Comparison of ENCODE assay signal across 24 mouse cellular contexts in genomic region chr5:72839655-72840054, GRCm38 (mm10). TPM values are rescaled to one million over a fixed set of nuclear protein-coding genes. Genes with fewer than 3 reads are reported as not detected.
DNase-seq lines count a peak whose midpoint lies in the region; ATAC-seq and TF ChIP-seq lines count a peak whose summit lies in the region.
"Had no signal": no experiment of that assay in that cellular context is flagged by ENCODE, and none has a peak within 500 bp of the region (broad histone marks: within the 10 kb centered on the region; RNA-seq: fewer than 3 reads in every experiment).

No protein-coding gene starts in this region.

- no peaks in the 10 kb centered on the region for H3K36me3 ChIP-seq in midbrain, embryonic 11.5 days (ENCODE audit: control insufficient read depth, insufficient read depth, low read length)
- no peaks in the 10 kb centered on the region for H3K36me3 ChIP-seq in midbrain, embryonic 10.5 days
- H3K36me3 ChIP-seq in intestine, embryonic 16.5 days (ENCODE audit: control insufficient read depth, insufficient read depth, low read length), result no peaks in the 10 kb centered on the region
- no peaks in the 10 kb centered on the region for H3K36me3 ChIP-seq in stomach, postnatal 0 days (ENCODE audit: control insufficient read depth, insufficient read depth, low read length)
- H3K36me3 ChIP-seq: embryonic facial prominence, embryonic 10.5 days; embryonic facial prominence, embryonic 13.5 days; forebrain, embryonic 12.5 days; forebrain, embryonic 15.5 days; hindbrain, embryonic 10.5 days; hindbrain, embryonic 13.5 days had no signal

- no peak for TF ChIP-seq EP300 in stomach, postnatal 0 days (optimal IDR thresholded peaks at IDR 0.05)

- ATAC-seq in midbrain, embryonic 11.5 days (ENCODE audit: low FRiP score), result no peak
- peak; percentile 49 for ATAC-seq in granulocyte monocyte progenitor cell, adult 5-6 weeks (replicated peaks; ENCODE audit: poor library complexity, severe bottlenecking)
- ATAC-seq in intestine, embryonic 16.5 days, result peak; percentile 57; the same call in 1 of the 2 replicates
- peak; percentile 83 for ATAC-seq in stomach, postnatal 0 days (ENCODE audit: low FRiP score, low TSS enrichment)
- ATAC-seq in activated CD4-positive, CD25-positive, alpha-beta regulatory T cell, adult 4 months, result no peak
- ATAC-seq: forebrain, embryonic 15.5 days had no signal

- no peak overlapping the region for H3K9ac ChIP-seq in midbrain, embryonic 11.5 days (ENCODE audit: low read length)
- no peak overlapping the region for H3K9ac ChIP-seq in intestine, embryonic 16.5 days (ENCODE audit: low read depth, low read length)
- no peak overlapping the region for H3K9ac ChIP-seq in stomach, postnatal 0 days (ENCODE audit: low read length)
- H3K9ac ChIP-seq: embryonic facial prominence, embryonic 13.5 days; forebrain, embryonic 12.5 days; forebrain, embryonic 15.5 days; hindbrain, embryonic 13.5 days had no signal

- no peak overlapping the region for H3K4me3 ChIP-seq in midbrain, embryonic 11.5 days (ENCODE audit: low read depth, low read length)
- H3K4me3 ChIP-seq in midbrain, embryonic 10.5 days, result no peak overlapping the region
- no peak overlapping the region for H3K4me3 ChIP-seq in intestine, embryonic 16.5 days (ENCODE audit: low read length)
- H3K4me3 ChIP-seq in stomach, postnatal 0 days (ENCODE audit: low read depth, low read length), result no peak overlapping the region
- H3K4me3 ChIP-seq: embryonic facial prominence, embryonic 10.5 days; embryonic facial prominence, embryonic 13.5 days; erythroblast, embryonic 14.5 days; forebrain, embryonic 12.5 days; forebrain, embryonic 15.5 days; hindbrain, embryonic 10.5 days; hindbrain, embryonic 13.5 days had no signal

- H3K27me3 ChIP-seq in midbrain, embryonic 11.5 days (ENCODE audit: control insufficient read depth, insufficient read depth, low read length), result no peaks in the 10 kb centered on the region
- no peaks in the 10 kb centered on the region for H3K27me3 ChIP-seq in midbrain, embryonic 10.5 days (ENCODE audit: low read depth, poor library complexity, severe bottlenecking)
- no peaks in the 10 kb centered on the region for H3K27me3 ChIP-seq in intestine, embryonic 16.5 days (replicated peaks; ENCODE audit: control insufficient read depth, insufficient read depth, low read length)
- H3K27me3 ChIP-seq in stomach, postnatal 0 days (ENCODE audit: control insufficient read depth, insufficient read depth, low read length), result no peaks in the 10 kb centered on the region
- H3K27me3 ChIP-seq: embryonic facial prominence, embryonic 13.5 days; forebrain, embryonic 12.5 days; forebrain, embryonic 15.5 days; hindbrain, embryonic 13.5 days had no signal

- H3K27ac ChIP-seq in midbrain, embryonic 11.5 days (ENCODE audit: low read depth, low read length), result no peak overlapping the region
- no peak overlapping the region for H3K27ac ChIP-seq in midbrain, embryonic 10.5 days (replicated peaks)
- H3K27ac ChIP-seq in intestine, embryonic 16.5 days (ENCODE audit: low read length), result no peak overlapping the region
- no peak overlapping the region for H3K27ac ChIP-seq in stomach, postnatal 0 days (replicated peaks)
- H3K27ac ChIP-seq: embryonic facial prominence, embryonic 10.5 days; embryonic facial prominence, embryonic 13.5 days; forebrain, embryonic 12.5 days; forebrain, embryonic 15.5 days; hindbrain, embryonic 10.5 days; hindbrain, embryonic 13.5 days had no signal

- no peaks in the 10 kb centered on the region for H3K4me1 ChIP-seq in midbrain, embryonic 11.5 days (ENCODE audit: control insufficient read depth, insufficient read depth, low read length)
- H3K4me1 ChIP-seq in midbrain, embryonic 10.5 days, result no peaks in the 10 kb centered on the region
- peaks cover 8% of the 10 kb centered on the region; the same call in 1 of the 2 replicates for H3K4me1 ChIP-seq in intestine, embryonic 16.5 days (ENCODE audit: control insufficient read depth, insufficient read depth, low read length)
- H3K4me1 ChIP-seq in stomach, postnatal 0 days (replicated peaks; ENCODE audit: control insufficient read depth, insufficient read depth), result no peaks in the 10 kb centered on the region
- H3K4me1 ChIP-seq: forebrain, embryonic 15.5 days; hindbrain, embryonic 13.5 days had no signal

- no peak overlapping the region for H3K4me2 ChIP-seq in midbrain, embryonic 11.5 days
- no peak overlapping the region for H3K4me2 ChIP-seq in intestine, embryonic 16.5 days (ENCODE audit: low read depth, low read length)
- no peak overlapping the region for H3K4me2 ChIP-seq in stomach, postnatal 0 days (replicated peaks; ENCODE audit: low read depth)
- H3K4me2 ChIP-seq: embryonic facial prominence, embryonic 13.5 days; forebrain, embryonic 12.5 days; forebrain, embryonic 15.5 days; heart, embryonic 11.5 days; hindbrain, embryonic 13.5 days had no signal

- H3K9me3 ChIP-seq in midbrain, embryonic 11.5 days (ENCODE audit: control insufficient read depth, low read length), result no peaks in the 10 kb centered on the region
- peaks cover 7% of the 10 kb centered on the region for H3K9me3 ChIP-seq in midbrain, embryonic 10.5 days (replicated peaks)
- H3K9me3 ChIP-seq in intestine, embryonic 16.5 days (ENCODE audit: control insufficient read depth, low read length), result no peaks in the 10 kb centered on the region
- H3K9me3 ChIP-seq in stomach, postnatal 0 days (ENCODE audit: control insufficient read depth, low read length), result no peaks in the 10 kb centered on the region
- H3K9me3 ChIP-seq: embryonic facial prominence, embryonic 10.5 days; forebrain, embryonic 15.5 days had no signal

- TF ChIP-seq CTCF in stomach, postnatal 0 days (IDR thresholded peaks at IDR 0.05; ENCODE audit: low read depth), result no peak

- DNase-seq in midbrain, embryonic 11.5 days (ENCODE audit: low spot score, missing footprints), result peak; percentile 39
- DNase-seq in midbrain, embryonic 10.5 days (ENCODE audit: low spot score), result no peak
- no peak for DNase-seq in stomach, postnatal 0 days (ENCODE audit: low spot score)
- DNase-seq in T-cell, adult 2 months (ENCODE audit: low spot score), result no peak
- DNase-seq: adrenal gland, adult 2 months; adrenal gland, postnatal 14 days; cerebellum, adult 11-12 months; cerebellum, adult 8-10 months; cerebellum, postnatal 10 days; cerebellum, postnatal 36 days; embryo, embryonic 11 days; gastrocnemius, postnatal 25 days; heart, postnatal 36 days had no signal

- WGBS in midbrain, embryonic 11.5 days, result 89% methylated on average over 3 of the region's 3 CpGs
- 86% methylated on average over 3 of the region's 3 CpGs for WGBS in midbrain, embryonic 10.5 days
- 70% methylated on average over 3 of the region's 3 CpGs for WGBS in intestine, embryonic 16.5 days
- 69% methylated on average over 3 of the region's 3 CpGs for WGBS in stomach, postnatal 0 days

RNA-seq across cellular contexts. Expression of gene Tec, which starts 28.6 kb away (rescaled TPM):
- 3.3 and 4.5 TPM in 2 replicates for polyA plus RNA-seq in midbrain, embryonic 11.5 days (2014; fragmentation: Nextera tagmentation; extraction: Ambion mirVana)
- polyA plus RNA-seq in midbrain, embryonic 10.5 days (2016; fragmentation: Nextera tagmentation; extraction: Ambion mirVana), result 3.2 and 4.6 TPM in 2 replicates
- 36.0 and 42.9 TPM in 2 replicates for total RNA-seq in granulocyte monocyte progenitor cell, adult 5-6 weeks (2014; fragmentation: Nextera tagmentation)
- total RNA-seq in granulocyte monocyte progenitor cell, adult 5-6 weeks (2017), result 33.9 and 39.8 TPM in 2 replicates
- polyA plus RNA-seq in intestine, embryonic 16.5 days (2015; fragmentation: Nextera tagmentation; extraction: Ambion mirVana), result 14.9 and 15.0 TPM in 2 replicates
- 9.5 and 9.6 TPM in 2 replicates for polyA plus RNA-seq in stomach, postnatal 0 days (2015; fragmentation: Nextera tagmentation; extraction: Ambion mirVana)
- 10 to 100 TPM; 10.1 to 10.6 TPM for polyA plus RNA-seq in activated CD4-positive, CD25-positive, alpha-beta regulatory T cell, adult 4 months (2017; shearing (Covaris generic))
- polyA plus RNA-seq: erythroblast, embryonic 14.5 days had no signal

Comparison
In these comparisons a context has a peak if more than half of its experiments do, and no peak if none do; other contexts are left out.
1. ATAC-seq: peak in granulocyte monocyte progenitor cell, adult 5-6 weeks (single experiment), intestine, embryonic 16.5 days (single experiment) and stomach, postnatal 0 days (single experiment); none in midbrain, embryonic 11.5 days (single experiment) and activated CD4-positive, CD25-positive, alpha-beta regulatory T cell, adult 4 months (single experiment).